Mouse (Mus musculus) limb, embryonic 14.5 days (tissue): ENCODE data around the gene Socs2. TPM values are rescaled to one million over a fixed set of nuclear protein-coding genes. Genes with fewer than 3 reads are reported as not detected.

ENCODE experiments used
- ATAC-seq: fragments of 200-750 bp; cut with Nextera tagmentation; 2 replicates; pipeline ENCODE4 v1.8.0; 2017; ENCODE audit warnings: low read depth, moderate number of reproducible peaks, moderate TSS enrichment; ENCODE audit not compliant: low FRiP score
- DNase-seq: peaks from one replicate; pipeline ENCODE4 v3.0.0-alpha.2; 2015; ENCODE audit warnings: low spot score
- H3K27ac ChIP-seq: fragments of 300-500 bp; sonication (generic); replicated peaks from 2 replicates; pipeline ENCODE4 v1.5.1; 2014; ENCODE audit warnings: low read depth, mild to moderate bottlenecking, low read length, moderate library complexity, mixed read lengths
- H3K27me3 ChIP-seq: fragments of 300-500 bp; sonication (generic); 2 replicates; pipeline ENCODE4 v1.6.1; 2014; ENCODE audit warnings: low read length, mixed read lengths; ENCODE audit not compliant: control insufficient read depth, insufficient read depth
- H3K36me3 ChIP-seq: fragments of 300-500 bp; sonication (generic); 2 replicates; pipeline ENCODE4 v1.6.1; 2014; ENCODE audit warnings: mild to moderate bottlenecking, low read length, moderate library complexity, mixed read lengths; ENCODE audit not compliant: control insufficient read depth, insufficient read depth
- H3K4me1 ChIP-seq: fragments of 300-500 bp; sonication (generic); 2 replicates; pipeline ENCODE4 v1.6.1; 2014; ENCODE audit warnings: antibody characterized with exemption, low read length, mixed read lengths; ENCODE audit not compliant: control insufficient read depth, insufficient read depth
- H3K4me2 ChIP-seq: fragments of 300-500 bp; sonication (generic); replicated peaks from 2 replicates; pipeline ENCODE4 v1.6.1; 2014; ENCODE audit warnings: low read depth, mild to moderate bottlenecking, low read length, moderate library complexity; ENCODE audit not compliant: severe bottlenecking
- H3K4me3 ChIP-seq: fragments of 300-500 bp; sonication (generic); replicated peaks from 2 replicates; pipeline ENCODE4 v1.5.1; 2014; ENCODE audit warnings: low read length
- H3K9ac ChIP-seq: fragments of 300-500 bp; sonication (generic); 2 replicates; pipeline ENCODE4 v1.6.1; 2014; ENCODE audit warnings: mild to moderate bottlenecking, low read depth, low read length, moderate library complexity; ENCODE audit not compliant: severe bottlenecking
- H3K9me3 ChIP-seq: fragments of 300-500 bp; sonication (generic); 2 replicates; pipeline ENCODE4 v1.6.1; 2016; ENCODE audit warnings: low read length; ENCODE audit not compliant: control insufficient read depth
- POLR2A ChIP-seq: fragments of 200-500 bp; IDR thresholded peaks from 2 replicates; pipeline ENCODE4 v1.8.0; 2012; ENCODE audit warnings: inconsistent platforms, mild to moderate bottlenecking, moderate library complexity, borderline replicate concordance; ENCODE audit not compliant: insufficient read depth, insufficient read length; ENCODE audit errors: extremely low read depth
- WGBS: fragments of 180-500 bp; shearing (Covaris S2); extraction: QIAGEN DNeasy Blood & Tissue Kit; methylation state at CpG from one replicate; pipeline ENCODE4 v1.1.7; 2014; 5-methylcytosine and 5-hydroxymethylcytosine counted together
- polyA plus RNA-seq, 2 experiments: library from polyadenylated mRNA; depleted of rRNA in 1 of 2; stranded (reverse) in 1 of 2; unstranded in 1 of 2; fragments of >200 nt; fragmentation: Nextera tagmentation in 1 of 2; extraction: Ambion mirVana in 1 of 2; gene quantifications; 2 replicates each; pipeline versions ENCODE4 v1.2.1 to v1.2.3; 2012 to 2014

Socs2 gene
- polyA plus RNA-seq, 2 experiments, result 23.2 to 54.0 TPM

DNA sequence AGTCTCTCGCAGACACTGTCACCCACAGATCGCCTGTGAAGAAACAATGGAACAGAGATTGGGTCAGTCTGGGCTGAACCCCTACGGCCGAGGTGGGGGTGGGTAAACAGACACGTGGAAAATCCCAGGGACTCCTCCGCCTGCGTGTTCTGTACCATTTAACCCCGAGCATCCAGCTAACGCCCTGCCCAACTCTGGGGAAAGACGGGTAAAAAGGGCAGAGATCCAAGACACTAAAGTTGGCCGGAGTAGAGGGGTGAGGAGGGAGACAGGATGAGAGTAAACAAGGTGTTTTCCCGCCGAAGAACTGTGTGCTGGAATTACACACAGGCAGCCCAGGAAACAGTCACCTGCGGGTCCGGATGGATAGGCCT lies 1.8 kb downstream of the Socs2 start:
- Histone ChIP-seq H3K4me1 (peaks cover 8% of the 10 kb centered on the region; the same call in 1 of the 2 replicates), H3K27me3 (0 out of 2 replicates have a peak, but pooled peaks cover 3% of the 10 kb centered on the region), H3K4me2 (peak overlapping the region; percentile 98), H3K9ac (peak overlapping the region; percentile 71), H3K4me3 (peak overlapping the region; percentile 81), H3K27ac (peak overlapping the region; percentile 85; the same call in 1 of the 2 replicates), H3K36me3 (peaks cover 7% of the 10 kb centered on the region; the same call in 1 of the 2 replicates), H3K9me3 (no peaks in the 10 kb centered on the region)
- WGBS, result 0% methylated on average over 15 of the region's 15 CpGs
- ATAC-seq, result no peak
- TF ChIP-seq POLR2A, result no peak
- no peak for DNase-seq

GRCm38 (mm10) chr10:95414316-95415158 lies 2.4 kb downstream of the Socs2 start:
- Histone ChIP-seq H3K9me3 (no peaks in the 10 kb centered on the region), H3K27ac (0 out of 2 replicates have a peak overlapping the region, but pooled peaks have one; percentile 19), H3K4me3 (peak overlapping the region; percentile 81), H3K4me1 (peaks cover 8% of the 10 kb centered on the region; the same call in 1 of the 2 replicates), H3K9ac (peak overlapping the region; percentile 71), H3K4me2 (peak overlapping the region; percentile 98), H3K36me3 (peaks cover 7% of the 10 kb centered on the region; the same call in 1 of the 2 replicates), H3K27me3 (0 out of 2 replicates have a peak, but pooled peaks cover 3% of the 10 kb centered on the region)
- under 1% methylated on average over 46 of the region's 65 CpGs for WGBS
- ATAC-seq (no peak), DNase-seq (peak; percentile 39)
- TF ChIP-seq POLR2A, result no peak

DNA sequence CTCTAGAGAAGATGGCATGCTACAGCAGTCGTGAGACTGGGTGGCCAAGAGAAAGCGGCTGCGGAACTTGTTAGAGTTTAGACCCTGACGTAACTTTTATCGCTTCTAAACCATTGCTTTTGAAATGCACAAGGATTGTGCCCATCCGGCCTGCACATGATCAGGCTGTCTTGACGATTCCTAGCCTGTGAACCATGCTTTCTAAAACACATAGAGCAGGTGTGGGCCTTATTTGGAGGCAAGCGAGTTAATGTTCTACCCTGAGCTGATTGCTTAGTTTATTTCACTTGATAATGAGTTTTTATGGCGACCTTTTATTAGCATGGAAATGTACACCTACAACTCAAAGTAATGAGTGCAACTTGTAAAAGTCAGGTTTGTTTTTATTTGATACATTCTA lies 5.8 kb downstream of the Socs2 start:
- ATAC-seq (no peak), DNase-seq (no peak)
- 74% methylated on average over 9 of the region's 9 CpGs for WGBS
- no peak overlapping the region for H3K27ac ChIP-seq
- H3K4me3 ChIP-seq, result no peak overlapping the region
- no peaks in the 10 kb centered on the region for H3K9me3 ChIP-seq
- H3K4me1 ChIP-seq, result no peaks in the 10 kb centered on the region; the same call in 1 of the 2 replicates
- H3K9ac ChIP-seq, result no peak overlapping the region
- 0 out of 2 replicates have a peak, but pooled peaks cover 3% of the 10 kb centered on the region for H3K27me3 ChIP-seq
- H3K4me2 ChIP-seq, result no peak overlapping the region
- TF ChIP-seq POLR2A, result no peak
- peaks cover 7% of the 10 kb centered on the region; the same call in 1 of the 2 replicates for H3K36me3 ChIP-seq

DNA sequence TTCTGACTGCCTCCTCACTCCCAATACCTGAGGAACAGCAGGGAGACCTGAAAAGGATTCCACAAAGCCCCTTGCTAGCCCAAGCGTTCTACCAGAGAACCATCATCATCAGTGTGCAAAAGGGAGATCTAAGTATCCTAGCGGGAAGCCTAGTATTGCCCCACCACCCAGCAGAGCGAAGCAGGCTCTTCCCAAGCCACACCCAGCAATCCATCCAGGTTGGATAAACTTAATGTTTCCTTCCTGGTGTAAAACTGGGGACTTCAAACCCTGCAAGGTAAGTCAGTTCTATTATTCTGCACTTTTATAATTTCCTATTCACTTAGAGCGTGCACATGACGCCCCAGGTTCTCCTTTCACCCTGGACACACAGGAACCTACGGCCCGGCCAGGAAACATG lies 6.3 kb downstream of the Socs2 start:
- Histone ChIP-seq H3K9me3 (no peaks in the 10 kb centered on the region), H3K27me3 (0 out of 2 replicates have a peak, but pooled peaks cover 3% of the 10 kb centered on the region), H3K4me3 (no peak overlapping the region), H3K36me3 (peaks cover 7% of the 10 kb centered on the region; the same call in 1 of the 2 replicates), H3K4me2 (no peak overlapping the region), H3K9ac (no peak overlapping the region), H3K27ac (no peak overlapping the region), H3K4me1 (no peaks in the 10 kb centered on the region; the same call in 1 of the 2 replicates)
- TF ChIP-seq POLR2A, result no peak
- 86% methylated on average over 7 of the region's 7 CpGs for WGBS
- no peak for ATAC-seq
- no peak for DNase-seq

GRCm38 (mm10) chr10:95410209-95410608 lies 6.8 kb downstream of the Socs2 start:
- ATAC-seq (no peak), DNase-seq (no peak)
- Histone ChIP-seq H3K9ac (no peak overlapping the region), H3K36me3 (peaks cover 7% of the 10 kb centered on the region; the same call in 1 of the 2 replicates), H3K4me2 (no peak overlapping the region), H3K27me3 (0 out of 2 replicates have a peak, but pooled peaks cover 3% of the 10 kb centered on the region), H3K27ac (no peak overlapping the region), H3K4me3 (no peak overlapping the region), H3K4me1 (no peaks in the 10 kb centered on the region; the same call in 1 of the 2 replicates), H3K9me3 (no peaks in the 10 kb centered on the region)
- no peak for TF ChIP-seq POLR2A
- WGBS, result 75% methylated on average over 4 of the region's 4 CpGs
